Mouse (Mus musculus) frontal cortex, postnatal 36 days (tissue): Measurements from ENCODE around the gene Ppia.
"Not testable (repeated sequence)": the region's sequence is repeated elsewhere in the genome, so short reads cannot be mapped to it uniquely, and the experiment has no call there.

Experiments used
- DNase-seq, 2 experiments: peaks; one replicate each; pipeline ENCODE4 v3.0.0; 2022; ENCODE audit warnings: low spot score in 2 of 2

Gene Ppia

DNA sequence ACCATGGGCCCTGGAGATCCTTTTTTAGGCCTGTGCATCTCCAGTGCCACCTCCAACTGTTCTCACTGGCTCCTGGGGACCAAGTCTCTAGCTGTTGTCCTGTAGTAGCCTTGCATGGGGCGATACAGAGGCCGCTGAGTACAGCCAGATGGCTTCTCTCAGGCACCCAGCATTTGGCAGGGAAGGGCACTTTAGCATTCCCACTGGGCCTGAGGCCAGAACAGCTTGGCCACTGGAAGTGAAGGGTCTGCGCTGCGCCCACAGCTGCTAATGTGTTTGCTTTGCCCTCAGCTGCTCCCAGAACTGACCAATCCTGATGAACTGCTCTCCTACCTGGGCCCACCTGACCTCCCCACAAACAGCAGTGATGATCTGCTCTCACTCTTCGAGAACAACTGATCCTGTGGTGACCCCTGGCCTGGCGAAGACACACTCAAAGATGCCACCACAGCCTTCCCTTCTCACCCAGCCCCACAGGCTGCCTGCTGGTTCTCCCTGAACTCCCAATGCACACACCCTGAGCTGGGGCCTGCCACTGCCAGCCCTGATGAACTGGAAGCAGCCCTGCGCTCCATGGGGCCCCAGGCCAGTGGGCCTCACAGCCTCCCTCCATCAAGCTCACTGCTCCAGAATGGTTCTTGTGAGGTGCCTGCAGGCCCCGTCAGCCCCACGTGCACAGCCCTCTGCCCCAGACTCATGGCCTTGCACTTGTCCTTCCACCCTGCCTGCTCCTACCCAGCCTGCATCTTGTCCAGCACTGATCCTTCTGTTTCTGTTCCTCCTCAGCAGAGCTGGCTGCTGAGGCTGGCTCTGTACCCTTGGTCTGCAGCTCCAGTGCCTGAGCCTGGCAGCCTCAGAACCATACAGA, 10.3 kb upstream of the Ppia start:
- DNase-seq: peak in 1 of 2 experiments; percentile 7

DNA sequence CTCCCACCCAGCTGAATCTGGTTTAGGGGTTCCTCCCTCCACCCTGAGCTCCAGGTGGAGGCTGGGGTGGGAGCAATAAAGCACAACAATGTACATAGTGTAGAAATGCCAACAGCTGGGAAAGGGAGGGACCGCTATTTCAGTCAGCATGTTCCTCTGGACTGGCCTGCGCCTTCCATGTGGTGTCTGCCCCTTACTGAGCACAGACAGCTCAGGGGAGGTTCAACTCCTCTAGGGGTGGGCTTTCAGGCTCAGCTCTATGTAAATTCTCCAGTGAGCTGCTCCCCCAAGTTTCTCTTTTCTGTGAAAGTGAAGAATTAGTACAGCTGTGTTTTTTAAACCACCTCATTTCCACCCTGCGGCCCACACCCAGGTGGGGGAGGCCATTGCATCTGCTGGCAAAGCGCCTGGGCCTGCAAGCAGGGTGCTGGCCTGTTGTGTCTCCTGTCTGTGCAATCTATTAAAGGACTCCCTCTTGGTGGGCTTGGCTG, 9.6 kb upstream of the Ppia start:
- peak in 1 of 2 experiments; percentile 52 for DNase-seq

DNA sequence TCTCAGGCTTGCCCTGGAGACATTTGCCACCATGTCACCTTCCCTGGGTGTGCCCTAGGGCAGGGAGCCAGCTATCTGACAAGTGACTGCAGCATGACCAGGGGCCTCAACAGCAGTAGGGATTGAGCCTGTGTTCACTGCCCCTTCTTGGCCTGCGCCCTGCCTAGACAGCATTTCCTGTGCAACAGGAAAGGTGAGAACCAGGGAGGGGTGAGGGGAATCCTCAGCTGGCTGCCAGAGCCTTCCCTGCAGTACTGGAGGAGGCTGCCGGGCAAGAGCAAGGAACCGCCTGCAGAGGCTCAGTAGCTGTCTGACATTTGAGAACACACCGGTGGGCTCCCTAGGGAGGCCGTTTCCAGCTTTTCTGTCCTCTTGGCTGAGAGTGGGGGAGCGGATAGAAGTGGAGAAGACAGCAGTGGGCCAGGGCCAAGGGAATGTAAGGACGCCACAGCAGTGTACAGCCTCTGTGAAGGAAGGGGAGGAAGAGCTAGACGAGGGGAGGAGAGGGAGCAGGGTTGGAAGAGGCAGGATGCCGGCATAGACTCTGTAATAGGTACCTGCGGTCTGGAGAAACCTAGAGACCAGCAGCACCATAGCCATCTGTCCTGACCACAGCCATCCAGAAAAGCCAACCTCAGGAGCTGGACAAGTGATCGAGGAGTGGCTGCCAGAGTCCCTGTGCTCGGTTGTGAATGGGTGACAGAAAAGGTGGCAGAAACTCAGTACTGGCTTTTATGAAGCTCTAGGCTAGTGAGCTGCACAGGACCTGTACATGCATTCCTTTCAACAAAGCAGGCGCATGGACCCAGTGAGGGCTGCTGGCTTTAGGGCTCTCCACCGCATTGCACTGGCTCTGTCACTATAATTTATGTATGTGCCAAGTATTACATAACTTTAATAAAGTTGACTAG, 8.7 kb upstream of the Ppia start:
- peak; percentile 68 to 69 for DNase-seq

DNA sequence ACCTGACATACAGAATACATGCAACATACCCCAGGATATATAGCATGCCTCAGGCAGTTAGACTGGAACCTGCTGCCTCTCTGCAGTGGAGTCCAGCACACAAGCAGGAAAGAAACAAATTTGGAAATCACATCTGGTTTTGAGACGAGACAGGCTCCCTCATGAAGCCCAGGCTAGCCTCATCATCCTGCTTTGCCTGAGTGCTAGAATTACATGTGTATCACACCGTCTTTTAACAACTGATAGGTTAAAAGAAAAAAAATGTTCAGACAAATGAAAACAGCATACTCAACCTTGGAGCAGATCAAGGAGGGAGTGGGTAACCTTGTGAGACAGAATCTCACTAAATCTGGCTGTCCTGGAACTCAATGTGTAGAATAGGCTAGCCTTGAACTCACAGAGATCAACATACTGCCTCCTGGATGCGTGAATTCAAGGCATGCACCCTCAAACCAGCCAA, 8.1 kb upstream of the Ppia start:
- DNase-seq: no peak

DNA sequence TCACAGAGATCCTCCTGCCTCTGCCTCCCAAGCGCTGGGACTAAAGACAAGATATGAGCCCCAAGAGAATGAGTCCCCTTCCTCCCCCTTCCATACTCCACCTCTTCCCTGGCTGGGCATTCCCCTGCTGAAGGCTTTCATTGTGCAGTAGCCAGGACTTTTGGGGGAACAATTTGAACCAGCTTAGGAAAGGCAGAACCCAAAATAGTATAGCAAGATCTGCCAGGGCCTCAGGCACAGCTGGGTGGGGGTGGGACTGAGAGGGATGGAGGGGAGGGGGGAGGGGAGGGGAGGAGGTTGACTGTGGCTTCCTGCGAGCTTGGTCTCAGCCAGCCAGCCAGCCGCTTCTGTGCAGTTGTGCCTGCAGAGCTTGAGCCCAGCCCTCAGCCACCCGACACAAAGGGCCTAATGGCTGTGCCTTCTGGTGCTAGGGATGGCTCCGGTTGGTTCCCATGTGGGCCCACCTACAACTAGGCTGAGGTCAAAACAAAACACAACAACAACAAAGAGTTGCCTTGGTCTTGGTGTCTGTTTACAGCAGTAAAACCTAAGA, 5.1 kb upstream of the Ppia start:
- DNase-seq: no peak

DNA sequence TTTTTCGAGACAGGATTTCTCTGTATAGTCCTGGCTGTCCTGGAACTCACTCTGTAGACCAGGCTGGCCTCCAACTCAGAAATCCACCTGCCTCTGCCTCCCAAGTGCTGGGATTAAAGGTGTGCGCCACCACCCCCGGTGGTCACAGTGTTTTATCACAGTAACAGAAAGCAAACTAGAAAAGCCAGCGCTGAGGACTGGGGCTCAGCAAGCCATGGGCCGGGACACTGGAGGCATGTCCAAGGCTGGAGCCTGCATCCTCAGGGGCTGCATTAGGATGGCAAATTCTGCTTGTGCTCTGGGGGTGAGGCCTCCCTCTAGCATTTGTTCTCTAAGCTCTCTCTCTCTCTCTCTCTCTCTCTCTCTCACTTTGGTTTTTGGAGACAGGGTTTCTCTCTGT, 4.5 kb upstream of the Ppia start:
- DNase-seq: not testable (repeated sequence)

DNA sequence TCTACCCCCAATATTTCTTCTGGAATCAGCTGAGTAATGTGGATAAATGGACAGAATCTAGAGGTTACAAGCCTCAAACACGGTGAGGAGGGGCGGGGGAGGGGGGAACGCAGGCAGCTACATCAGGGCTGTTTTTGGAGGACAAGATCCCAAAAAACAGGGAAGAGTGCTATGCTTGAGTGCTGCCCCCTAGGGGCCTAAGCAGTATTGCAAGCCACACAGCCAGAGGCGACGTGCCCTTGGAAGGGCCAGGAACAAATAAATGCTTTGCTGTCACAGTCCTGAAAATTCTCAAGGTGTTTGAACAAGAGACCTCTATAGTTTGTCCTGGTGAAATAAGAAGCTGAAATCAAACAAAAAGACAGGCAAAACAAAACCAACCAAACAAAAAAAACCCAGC, 3.6 kb upstream of the Ppia start:
- DNase-seq: peak; percentile 80 to 85

DNA sequence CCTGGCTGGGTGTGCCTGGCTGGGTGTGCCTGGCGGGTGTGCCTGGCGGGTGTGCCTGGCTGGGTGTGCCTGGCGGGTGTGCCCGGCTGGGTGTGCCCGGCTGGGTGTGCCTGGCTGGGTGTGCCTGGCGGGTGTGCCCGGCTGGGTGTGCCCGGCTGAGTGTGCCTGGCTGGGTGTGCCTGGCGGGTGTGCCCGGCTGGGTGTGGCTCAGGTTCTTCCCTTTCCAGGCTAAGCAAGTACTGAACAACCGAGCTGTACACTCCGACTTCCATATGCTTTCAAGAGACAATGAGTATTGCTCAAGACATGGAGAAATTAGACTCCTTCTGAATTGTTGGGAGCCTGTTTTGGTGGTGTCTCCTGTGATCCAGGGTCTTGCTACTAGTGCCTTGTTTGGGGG, 2.0 kb upstream of the Ppia start:
- no peak for DNase-seq

DNA sequence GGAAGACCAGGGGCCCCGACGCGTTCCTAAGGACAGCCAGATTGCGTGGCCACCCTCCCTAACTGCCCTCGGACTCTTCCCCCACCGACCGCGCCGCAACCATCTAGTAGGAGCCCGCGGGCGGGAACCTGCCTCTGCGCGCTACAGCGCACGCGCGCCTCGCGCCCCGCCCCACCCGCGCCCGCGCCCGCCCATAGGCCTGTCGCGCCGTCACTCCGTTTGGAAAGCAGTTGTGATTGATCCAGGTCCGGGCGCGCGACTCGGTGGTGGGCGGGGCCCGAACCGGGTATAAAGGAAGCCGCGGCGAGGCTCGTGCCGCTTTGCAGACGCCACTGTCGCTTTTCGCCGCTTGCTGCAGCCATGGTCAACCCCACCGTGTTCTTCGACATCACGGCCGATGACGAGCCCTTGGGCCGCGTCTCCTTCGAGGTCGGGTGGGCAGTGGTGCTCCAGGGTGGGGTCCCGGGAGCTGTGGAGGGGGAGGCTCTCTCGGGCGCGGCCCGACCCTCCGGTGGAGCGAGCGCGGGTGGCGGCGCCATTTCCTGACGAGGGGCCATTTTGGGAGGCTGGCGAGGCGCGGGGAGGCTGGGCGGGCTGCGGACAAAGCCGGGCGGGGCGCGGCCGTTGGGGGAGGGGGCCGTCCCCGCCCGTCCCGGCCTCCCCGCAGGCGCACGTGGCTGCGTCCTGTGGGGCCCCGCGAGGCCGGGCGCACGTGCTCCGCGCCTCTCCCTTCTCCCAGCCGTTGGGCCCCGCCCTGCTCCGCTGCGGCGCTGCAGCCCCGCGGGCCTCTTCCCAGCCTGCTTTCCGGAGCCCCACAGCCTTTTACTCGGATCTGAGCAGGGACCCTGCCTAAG, 535 bp downstream of the Ppia start:
- DNase-seq: peak; percentile 99

DNA sequence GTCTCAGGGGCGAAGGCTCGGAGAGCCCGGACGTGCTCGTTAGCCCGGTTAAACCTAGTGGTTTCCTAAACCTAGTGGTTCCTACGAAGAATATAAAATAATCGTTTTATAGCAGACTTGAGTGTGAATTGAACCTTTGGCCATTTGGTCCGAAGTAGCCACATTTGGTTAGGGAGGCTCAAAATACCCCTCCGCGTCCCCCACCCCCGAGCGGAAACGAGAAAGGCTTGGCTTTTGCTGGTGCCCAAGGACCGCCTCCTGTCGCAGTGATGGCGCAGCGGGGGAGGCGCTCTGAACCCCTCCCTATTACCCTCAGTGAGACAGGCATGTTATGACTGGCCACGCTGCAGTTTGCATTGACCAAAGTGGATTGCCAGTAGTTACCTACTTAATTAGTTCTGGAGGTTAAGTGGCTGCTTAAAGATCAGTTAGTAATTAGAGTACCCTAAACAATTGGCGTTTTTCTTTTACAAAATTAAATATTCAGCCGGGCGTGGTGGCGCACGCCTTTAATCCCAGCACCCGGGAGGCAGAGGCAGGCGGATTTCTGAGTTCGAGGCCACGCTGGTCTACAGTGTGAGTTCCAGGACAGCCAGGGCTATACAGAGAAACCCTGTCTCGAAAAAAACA, 1.3 kb downstream of the Ppia start:
- peak; percentile 76 to 82 for DNase-seq

DNA sequence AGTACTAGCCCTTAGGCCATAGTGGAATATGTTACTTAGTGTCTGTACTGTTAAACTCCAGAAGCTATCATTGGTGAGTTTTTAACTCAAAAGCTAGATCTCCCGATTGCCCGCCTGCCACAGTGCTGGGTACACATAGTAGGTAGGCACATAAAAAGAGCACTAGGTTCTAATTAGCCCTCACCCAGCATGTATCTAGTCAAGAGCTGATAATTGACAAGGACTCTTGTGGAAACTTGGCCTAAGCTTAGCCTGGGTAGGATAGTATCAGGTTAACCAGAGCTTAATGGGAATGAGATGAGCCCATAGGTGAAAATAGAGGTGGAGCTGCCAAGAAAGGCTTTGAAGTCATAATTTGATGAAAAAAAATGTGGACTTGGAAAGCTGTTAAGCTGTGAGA, 1.8 kb downstream of the Ppia start:
- DNase-seq: no peak

DNA sequence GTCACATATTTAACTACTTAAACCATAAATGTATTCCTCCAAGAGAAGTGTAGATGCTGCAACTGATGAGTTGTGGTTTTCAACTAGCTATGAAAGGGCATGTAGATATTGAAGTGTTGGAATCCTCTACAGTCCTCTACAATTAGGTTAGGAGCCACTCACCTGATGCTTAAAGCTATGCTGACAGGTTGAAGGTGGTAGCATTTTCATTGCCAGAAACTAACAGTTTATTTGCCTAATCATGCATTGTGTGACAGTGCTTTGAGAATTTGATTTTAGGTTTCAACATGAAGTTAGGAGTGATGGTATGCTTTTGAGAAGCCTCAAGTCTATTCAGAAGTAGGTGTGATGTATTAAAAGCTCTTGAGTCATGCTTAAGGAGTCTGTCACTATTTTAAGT, 2.2 kb downstream of the Ppia start:
- no peak for DNase-seq

DNA sequence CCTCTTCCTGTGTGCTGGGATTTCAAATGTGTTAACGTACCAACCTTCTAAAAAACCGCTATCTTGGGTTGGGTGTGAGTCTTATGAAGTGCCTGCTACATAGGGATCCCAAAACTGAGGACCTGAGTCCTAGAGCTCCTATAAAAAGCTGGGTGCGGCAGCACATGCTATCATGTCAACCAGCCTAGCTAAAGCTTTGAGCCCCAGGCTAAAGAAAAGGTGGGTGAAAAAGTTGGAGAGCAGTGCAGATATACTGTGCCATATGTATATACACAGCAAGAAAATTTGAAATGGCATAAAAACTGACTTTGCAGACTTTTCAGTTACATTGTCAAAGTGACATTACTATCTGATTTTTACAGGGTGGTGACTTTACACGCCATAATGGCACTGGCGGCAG, 3.5 kb downstream of the Ppia start:
- DNase-seq: no peak

DNA sequence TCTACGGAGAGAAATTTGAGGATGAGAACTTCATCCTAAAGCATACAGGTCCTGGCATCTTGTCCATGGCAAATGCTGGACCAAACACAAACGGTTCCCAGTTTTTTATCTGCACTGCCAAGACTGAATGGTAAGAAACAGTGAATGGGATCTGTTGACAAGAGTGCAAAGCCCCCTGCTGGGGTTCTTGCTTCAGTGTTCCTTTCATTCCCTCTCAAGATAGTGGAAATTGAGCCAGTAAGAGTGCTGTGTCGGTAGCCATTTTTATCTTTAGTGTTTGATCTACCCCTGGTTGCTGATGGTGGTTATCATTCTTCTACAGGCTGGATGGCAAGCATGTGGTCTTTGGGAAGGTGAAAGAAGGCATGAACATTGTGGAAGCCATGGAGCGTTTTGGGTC, 3.9 kb downstream of the Ppia start:
- DNase-seq: not testable (repeated sequence)

DNA sequence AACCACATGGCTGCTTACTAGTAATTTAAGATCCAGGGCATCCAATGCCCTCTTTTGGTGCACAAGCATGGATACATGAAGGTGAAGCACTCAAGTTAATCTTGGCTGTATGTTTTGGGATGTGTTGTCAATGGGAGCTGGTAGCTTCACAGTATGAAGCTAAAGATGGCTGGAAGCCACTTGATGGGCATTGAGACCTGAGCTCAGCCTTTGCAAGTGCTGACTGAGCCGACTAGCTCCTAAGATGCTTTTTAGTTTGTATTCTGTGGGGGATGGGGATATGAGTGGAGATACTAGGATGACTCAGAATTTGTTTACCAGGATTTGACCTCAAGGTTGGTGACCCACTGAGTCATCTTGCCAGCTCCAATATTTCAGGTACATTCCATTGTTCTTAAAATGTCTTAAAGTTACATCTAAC, 5.0 kb downstream of the Ppia start:
- DNase-seq: no peak

DNA sequence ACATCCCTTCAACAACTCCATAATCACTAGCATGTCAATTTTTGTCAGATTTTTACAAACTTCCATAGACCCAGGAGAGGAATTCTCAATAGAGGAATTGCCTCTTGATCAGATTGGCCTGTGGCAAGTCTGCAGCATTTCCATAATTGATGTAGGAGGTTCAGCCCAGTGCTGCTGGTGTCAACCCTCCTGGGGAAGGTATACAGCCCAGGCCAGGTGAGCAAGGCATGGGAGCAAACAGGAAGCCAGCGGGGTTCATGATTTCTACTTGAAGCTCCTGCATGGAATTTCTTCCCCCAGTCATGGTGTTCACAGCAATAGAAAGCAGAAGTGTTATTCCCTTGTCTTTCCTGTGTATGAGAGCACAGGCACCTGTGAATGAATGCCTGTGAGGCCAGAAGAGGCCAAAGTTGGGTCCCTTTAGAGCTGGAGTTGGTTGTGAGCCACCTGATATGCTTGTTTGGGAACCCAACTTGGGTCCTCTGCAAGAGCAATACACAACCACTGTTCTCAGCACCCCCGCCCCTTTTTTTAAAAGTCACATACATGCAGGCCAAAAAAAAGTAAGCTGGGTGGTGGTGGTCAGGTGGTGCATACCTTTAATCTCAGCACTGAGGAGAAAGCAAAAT, 5.6 kb downstream of the Ppia start:
- DNase-seq: no peak

DNA sequence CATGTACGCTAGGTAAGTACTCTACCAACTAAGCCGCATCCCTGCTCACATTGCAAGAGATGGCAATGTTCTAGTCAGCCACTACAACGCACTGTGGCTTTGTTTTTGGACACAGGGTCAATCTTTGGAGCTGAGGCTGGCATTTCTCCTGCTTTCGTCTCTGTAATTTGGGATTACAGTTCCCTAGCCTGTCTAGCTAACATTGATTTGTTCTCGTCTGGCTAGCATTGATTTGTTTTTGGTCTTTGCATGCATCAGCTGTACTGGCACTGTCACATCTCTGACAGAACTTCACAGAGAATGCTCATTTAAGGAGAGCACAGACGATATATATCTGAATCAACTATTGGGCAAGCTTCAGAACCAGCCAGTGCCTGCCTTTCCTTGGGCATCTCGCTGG, 14.9 kb downstream of the Ppia start:
- no peak for DNase-seq

DNA sequence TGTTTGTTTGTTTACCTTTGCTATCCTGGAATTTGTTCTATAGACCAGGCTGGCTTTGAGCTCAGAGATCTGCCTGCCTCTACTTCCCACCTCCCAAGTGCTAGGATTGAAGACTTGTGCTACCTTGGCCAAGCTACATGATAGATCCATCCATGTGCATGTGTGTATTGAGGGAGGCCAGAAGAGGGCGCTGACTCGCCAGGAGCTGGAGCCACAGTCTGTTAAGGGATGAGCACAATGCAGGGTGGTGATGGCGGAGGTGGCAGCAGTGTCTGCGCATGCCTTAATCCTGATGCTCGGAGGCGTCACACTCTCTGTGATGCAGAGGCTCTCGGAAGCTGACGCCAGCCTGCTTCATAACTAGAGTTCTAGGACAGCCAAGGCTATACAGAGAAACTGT, 21.2 kb downstream of the Ppia start:
- peak in 1 of 2 experiments; percentile 26 for DNase-seq

DNA sequence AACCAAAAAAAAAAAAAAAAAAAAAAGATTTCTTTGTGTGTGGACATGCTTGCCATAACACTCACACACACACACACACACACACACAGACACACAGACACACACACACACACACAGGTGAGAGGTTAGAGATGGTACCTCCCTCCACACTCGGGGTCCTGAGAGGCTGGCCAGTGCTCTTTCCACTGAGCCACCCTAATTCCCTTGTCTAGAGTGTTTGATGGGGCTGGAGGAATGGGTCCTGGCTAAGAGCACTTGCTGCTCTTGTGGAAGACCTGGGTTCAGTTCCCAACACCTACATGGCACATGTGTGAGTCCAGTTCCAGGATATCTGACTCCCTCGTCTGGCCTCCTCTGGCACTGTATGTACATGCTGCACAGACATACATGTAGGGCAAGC, 22.4 kb downstream of the Ppia start:
- DNase-seq: no peak

DNA sequence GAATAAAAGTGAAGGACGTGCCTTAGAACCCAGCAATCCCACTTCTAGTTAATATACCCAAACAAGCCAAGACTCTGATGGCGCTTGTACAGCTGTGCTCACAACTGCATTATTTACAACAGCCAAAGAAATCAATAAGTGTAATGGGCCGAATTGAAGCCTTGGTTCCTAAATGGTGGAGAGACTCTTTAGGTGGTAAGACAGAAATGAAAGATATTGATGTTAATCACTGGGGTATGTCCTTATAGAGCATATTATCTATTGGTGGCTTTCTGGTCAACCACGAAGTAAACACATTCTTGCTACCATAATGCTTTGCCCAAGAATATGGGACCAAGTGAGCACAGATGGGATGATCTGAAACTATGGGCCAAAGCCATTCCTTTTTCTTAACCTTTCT, 24.9 kb downstream of the Ppia start:
- no peak for DNase-seq
